Mouse (Mus musculus): ENCODE data around the gene Trim7. TPM values are rescaled to one million over a fixed set of nuclear protein-coding genes. Genes with fewer than 3 reads are reported as not detected.
"Not testable (repeated sequence)": the region's sequence is repeated elsewhere in the genome, so short reads cannot be mapped to it uniquely, and the experiment has no call there.

Gene Trim7
- polyA plus RNA-seq, 1 experiment from 2014 or later = 0.38 TPM

DNA sequence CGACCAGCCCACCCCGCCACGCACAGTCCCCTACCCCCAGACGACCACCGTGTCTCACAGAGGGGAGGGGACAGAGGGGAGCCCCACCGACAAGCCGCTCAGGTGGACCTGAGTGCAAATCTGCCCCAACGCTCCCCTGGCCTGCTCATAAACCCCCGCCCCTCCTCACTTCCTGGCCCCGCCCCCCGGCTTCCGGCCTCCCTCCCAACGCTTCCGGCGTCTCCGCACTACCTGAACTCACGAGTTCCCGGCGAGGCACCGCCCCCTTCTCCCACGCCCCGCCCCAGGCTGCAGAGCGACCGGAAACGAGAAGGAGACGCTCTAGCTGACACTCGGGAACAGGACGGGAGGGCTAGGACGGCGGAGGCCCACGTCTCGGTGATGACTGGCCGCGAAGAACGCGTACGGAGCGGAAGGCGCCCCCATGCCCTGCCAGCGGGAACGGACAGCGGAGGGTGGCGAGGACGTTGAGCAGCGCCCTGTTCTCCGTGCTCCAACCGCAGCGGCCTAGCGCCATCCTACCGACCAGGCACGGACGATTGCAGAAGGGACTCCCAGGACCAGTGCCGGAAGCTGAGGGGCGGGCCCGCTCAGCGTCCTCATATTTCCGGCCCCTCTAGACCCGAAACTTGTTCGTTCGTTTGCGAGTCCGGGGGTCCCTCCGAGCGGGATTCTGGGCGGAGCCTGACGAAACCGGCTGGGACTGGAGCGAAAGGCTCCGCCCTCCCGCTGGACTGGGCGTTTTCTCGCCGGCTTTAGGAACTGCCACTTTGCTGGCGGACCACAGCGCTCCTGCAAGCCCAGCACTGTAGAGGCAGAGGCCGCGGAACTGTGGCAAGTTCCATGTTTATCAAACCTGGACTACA, 8.9 kb upstream of the Trim7 start, which contains the start of gene Trim41:
Gene Trim41 (minus strand): TSS at position 554 of the 866 bp plus-strand sequence.
- H3K4me1 ChIP-seq (replicated peaks; ENCODE audit: control insufficient read depth, insufficient read depth, low read length) = peaks cover 13% of the 10 kb centered on the region; the same call in 1 of the 2 replicates
- H3K4me3 ChIP-seq (ENCODE audit: low read depth, low read length) = peak within 1 kb of the TSS; percentile 72
- no peaks in the 10 kb centered on the region for H3K27me3 ChIP-seq (replicated peaks; ENCODE audit: control insufficient read depth, insufficient read depth, low read length)
- H3K27ac ChIP-seq (ENCODE audit: low read depth, low read length) = peak within 1 kb of the TSS; percentile 96
- ATAC-seq = peak; percentile 96
- H3K9me3 ChIP-seq (ENCODE audit: control insufficient read depth) = no peaks in the 10 kb centered on the region
- TF ChIP-seq CTCF (IDR thresholded peaks at IDR 0.05; ENCODE audit: low read depth) = peak; percentile 40; the same call in 1 of the 2 replicates
- peak within 1 kb of the TSS; percentile 87 for H3K4me2 ChIP-seq (replicated peaks; ENCODE audit: low read depth)
- peaks cover 6% of the 10 kb centered on the region; the same call in 1 of the 2 replicates for H3K36me3 ChIP-seq (ENCODE audit: control insufficient read depth, insufficient read depth)
- peak within 1 kb of the TSS; percentile 87 for H3K9ac ChIP-seq (ENCODE audit: low read depth, low read length)
- WGBS = under 1% methylated on average over 77 of the region's 77 CpGs

DNA sequence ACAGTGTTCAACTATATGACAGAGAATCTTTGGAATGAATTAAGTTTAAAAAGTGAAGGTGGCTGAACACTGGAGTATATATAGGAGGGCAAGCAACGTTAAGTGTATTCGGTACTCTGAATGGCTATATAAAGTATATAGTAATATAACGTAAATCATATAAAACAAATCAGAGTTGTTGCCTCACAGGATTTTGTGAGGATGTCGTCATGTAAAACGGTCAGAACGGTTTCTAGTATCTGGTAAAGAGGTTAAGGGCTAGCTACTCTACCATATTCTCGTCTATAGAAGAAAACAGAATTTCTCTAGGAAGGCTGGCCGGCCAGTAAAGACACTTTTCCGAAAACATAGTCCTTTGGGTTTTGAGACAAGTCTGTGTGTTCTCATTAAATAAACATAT, 8.1 kb upstream of the Trim7 start:
- WGBS = 6% methylated on average over 9 of the region's 9 CpGs
- Histone ChIP-seq H3K9ac (ENCODE audit: low read depth, low read length) (peak overlapping the region; percentile 87), H3K9me3 (ENCODE audit: control insufficient read depth) (no peaks in the 10 kb centered on the region), H3K27me3 (replicated peaks; ENCODE audit: control insufficient read depth, insufficient read depth, low read length) (no peaks in the 10 kb centered on the region), H3K4me1 (replicated peaks; ENCODE audit: control insufficient read depth, insufficient read depth, low read length) (peaks cover 13% of the 10 kb centered on the region; the same call in 1 of the 2 replicates), H3K27ac (ENCODE audit: low read depth, low read length) (peak overlapping the region; percentile 96), H3K36me3 (ENCODE audit: control insufficient read depth, insufficient read depth) (no peaks in the 10 kb centered on the region), H3K4me3 (ENCODE audit: low read depth, low read length) (peak overlapping the region; percentile 72), H3K4me2 (replicated peaks; ENCODE audit: low read depth) (peak overlapping the region; percentile 87)
- TF ChIP-seq CTCF (IDR thresholded peaks at IDR 0.05; ENCODE audit: low read depth) = no peak
- no peak for ATAC-seq

DNA sequence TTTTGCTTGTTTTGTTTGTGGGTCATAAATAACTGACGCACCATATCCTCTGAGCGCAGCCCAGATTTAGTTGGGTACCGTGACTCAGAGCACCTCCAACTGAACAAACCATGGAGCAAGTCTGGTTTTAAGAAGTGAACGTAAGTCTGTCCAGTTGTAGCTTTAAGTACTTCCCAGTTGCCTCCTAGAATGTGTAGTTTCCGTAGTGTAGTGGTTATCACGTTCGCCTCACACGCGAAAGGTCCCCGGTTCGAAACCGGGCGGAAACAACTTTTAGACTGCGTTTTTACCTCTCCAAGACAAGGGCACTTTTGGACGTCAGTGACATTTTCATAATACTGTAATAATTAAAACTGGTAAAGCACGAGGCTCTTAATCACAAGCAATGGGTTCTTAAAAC, 7.6 kb upstream of the Trim7 start:
- no peak for TF ChIP-seq CTCF (IDR thresholded peaks at IDR 0.05; ENCODE audit: low read depth)
- H3K4me3 ChIP-seq (ENCODE audit: low read depth, low read length) = peak overlapping the region; percentile 72
- no peaks in the 10 kb centered on the region for H3K9me3 ChIP-seq (ENCODE audit: control insufficient read depth)
- no peak overlapping the region for H3K27ac ChIP-seq (ENCODE audit: low read depth, low read length)
- H3K9ac ChIP-seq (ENCODE audit: low read depth, low read length) = peak overlapping the region; percentile 87; the same call in 1 of the 2 replicates
- H3K4me2 ChIP-seq (replicated peaks; ENCODE audit: low read depth) = peak overlapping the region; percentile 87
- peaks cover 13% of the 10 kb centered on the region; the same call in 1 of the 2 replicates for H3K4me1 ChIP-seq (replicated peaks; ENCODE audit: control insufficient read depth, insufficient read depth, low read length)
- WGBS = under 1% methylated on average over 16 of the region's 16 CpGs
- no peaks in the 10 kb centered on the region for H3K27me3 ChIP-seq (replicated peaks; ENCODE audit: control insufficient read depth, insufficient read depth, low read length)
- ATAC-seq = no peak; the same call in 1 of the 2 replicates
- H3K36me3 ChIP-seq (ENCODE audit: control insufficient read depth, insufficient read depth) = no peaks in the 10 kb centered on the region

DNA sequence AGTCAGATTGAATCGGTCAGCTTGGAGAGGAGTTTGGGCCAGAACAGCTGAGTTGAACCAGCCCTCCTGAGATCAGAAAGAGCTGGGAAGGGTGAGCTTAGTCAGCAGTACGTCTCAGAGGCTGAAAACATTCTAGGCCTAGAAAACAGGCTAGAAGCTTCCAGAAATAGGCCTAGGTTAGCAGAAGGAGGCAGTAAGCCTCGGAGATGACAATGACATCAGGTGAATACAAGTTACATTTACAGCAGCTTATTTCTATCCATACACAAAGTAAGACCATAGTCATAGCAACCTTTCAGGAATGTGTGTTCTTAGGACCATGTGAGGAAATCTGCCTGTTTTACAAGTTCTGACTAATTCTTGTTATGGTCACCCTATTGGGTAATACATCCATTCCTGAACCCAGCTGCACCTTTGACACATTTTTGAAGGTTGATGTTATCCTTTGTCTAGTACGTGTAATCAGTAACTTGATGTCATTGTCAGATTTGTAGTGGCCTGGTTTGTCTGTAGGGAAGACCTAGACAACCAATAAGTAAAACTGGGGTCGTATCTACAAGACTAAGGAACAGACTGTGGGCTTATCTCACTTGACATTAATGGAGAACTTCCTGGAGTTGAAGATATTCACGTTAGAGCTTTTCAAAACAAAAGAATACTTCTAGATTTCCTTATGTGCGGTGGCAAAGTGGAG, 6.2 kb upstream of the Trim7 start:
- peaks cover 6% of the 10 kb centered on the region; the same call in 1 of the 2 replicates for H3K4me1 ChIP-seq (replicated peaks; ENCODE audit: control insufficient read depth, insufficient read depth, low read length)
- no peak for ATAC-seq
- H3K36me3 ChIP-seq (ENCODE audit: control insufficient read depth, insufficient read depth) = no peaks in the 10 kb centered on the region
- H3K27me3 ChIP-seq (replicated peaks; ENCODE audit: control insufficient read depth, insufficient read depth, low read length) = no peaks in the 10 kb centered on the region
- no peak overlapping the region for H3K4me3 ChIP-seq (ENCODE audit: low read depth, low read length)
- no peak overlapping the region for H3K27ac ChIP-seq (ENCODE audit: low read depth, low read length)
- TF ChIP-seq CTCF (IDR thresholded peaks at IDR 0.05; ENCODE audit: low read depth) = no peak
- H3K4me2 ChIP-seq (replicated peaks; ENCODE audit: low read depth) = no peak overlapping the region
- no peak overlapping the region for H3K9ac ChIP-seq (ENCODE audit: low read depth, low read length)
- no peaks in the 10 kb centered on the region for H3K9me3 ChIP-seq (ENCODE audit: control insufficient read depth)
- 61% methylated on average over 7 of the region's 7 CpGs for WGBS

DNA sequence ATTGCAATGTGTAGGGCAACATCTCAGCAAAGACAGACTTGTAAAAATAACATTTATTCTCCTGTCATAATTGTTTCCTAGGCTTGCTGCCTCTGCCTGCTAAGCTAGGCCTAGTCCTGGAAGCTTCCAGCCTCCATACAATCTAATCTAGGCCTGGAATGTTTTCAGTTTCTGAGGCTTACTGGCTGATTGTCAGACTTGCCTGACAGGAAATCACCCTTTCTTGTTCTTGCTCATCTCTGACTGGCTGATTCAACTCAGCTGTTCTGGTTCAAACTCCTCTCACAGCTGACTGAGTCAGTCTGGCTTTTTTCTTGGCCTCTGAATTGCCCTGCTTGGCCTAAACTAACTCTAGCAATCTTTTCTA, 5.6 kb upstream of the Trim7 start:
- Histone ChIP-seq H3K27me3 (replicated peaks; ENCODE audit: control insufficient read depth, insufficient read depth, low read length) (no peaks in the 10 kb centered on the region), H3K36me3 (ENCODE audit: control insufficient read depth, insufficient read depth) (no peaks in the 10 kb centered on the region), H3K9me3 (ENCODE audit: control insufficient read depth) (no peaks in the 10 kb centered on the region), H3K4me3 (ENCODE audit: low read depth, low read length) (no peak overlapping the region), H3K9ac (ENCODE audit: low read depth, low read length) (no peak overlapping the region), H3K27ac (ENCODE audit: low read depth, low read length) (no peak overlapping the region), H3K4me1 (replicated peaks; ENCODE audit: control insufficient read depth, insufficient read depth, low read length) (peaks cover 5% of the 10 kb centered on the region; the same call in 1 of the 2 replicates), H3K4me2 (replicated peaks; ENCODE audit: low read depth) (no peak overlapping the region)
- ATAC-seq = no peak
- no peak for TF ChIP-seq CTCF (IDR thresholded peaks at IDR 0.05; ENCODE audit: low read depth)

DNA sequence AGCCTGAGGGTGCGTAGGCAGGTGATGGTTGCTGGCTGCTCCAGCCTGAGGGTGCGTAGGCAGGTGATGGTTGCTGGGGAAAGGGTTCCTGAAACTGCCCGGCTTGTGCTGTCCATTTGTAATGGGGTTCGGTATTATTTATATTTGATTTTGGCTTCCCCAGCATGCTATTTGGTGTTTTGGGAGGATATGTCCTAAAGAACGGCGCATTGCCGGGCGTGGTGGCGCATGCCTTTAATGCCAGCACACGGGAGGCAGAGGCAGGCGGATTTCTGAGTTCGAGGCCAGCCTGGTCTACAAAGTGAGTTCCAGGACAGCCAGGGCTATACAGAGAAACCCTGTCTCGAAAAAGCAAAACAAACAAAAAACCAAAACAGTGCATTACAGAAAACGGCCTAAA, 4.6 kb upstream of the Trim7 start:
- H3K9ac ChIP-seq (ENCODE audit: low read depth, low read length); H3K36me3 ChIP-seq (ENCODE audit: control insufficient read depth, insufficient read depth); H3K9me3 ChIP-seq (ENCODE audit: control insufficient read depth); H3K4me2 ChIP-seq (replicated peaks; ENCODE audit: low read depth); H3K27me3 ChIP-seq (replicated peaks; ENCODE audit: control insufficient read depth, insufficient read depth, low read length); H3K4me3 ChIP-seq (ENCODE audit: low read depth, low read length); ATAC-seq; H3K4me1 ChIP-seq (replicated peaks; ENCODE audit: control insufficient read depth, insufficient read depth, low read length); H3K27ac ChIP-seq (ENCODE audit: low read depth, low read length): not testable (repeated sequence)
- WGBS = 84% methylated on average over 14 of the region's 14 CpGs

Data from intestine, postnatal 0 days (tissue).